Mouse (Mus musculus) neural tube, embryonic 11.5 days (tissue): ENCODE measurements around the gene Bin2. TPM values are rescaled to one million over a fixed set of nuclear protein-coding genes. Genes with fewer than 3 reads are reported as not detected.

Experiments
- ATAC-seq: fragments of 200-750 bp; cut with Nextera tagmentation; 2 replicates; pipeline ENCODE4 v1.8.0; 2017; ENCODE audit warnings: moderate number of reproducible peaks, mild to moderate bottlenecking, moderate TSS enrichment, moderate library complexity; ENCODE audit not compliant: insufficient read depth, low FRiP score, low TSS enrichment
- DNase-seq: peaks from one replicate; pipeline ENCODE4 v3.0.0-alpha.2; 2015; ENCODE audit warnings: low spot score
- H3K27ac ChIP-seq: fragments of 300-500 bp; sonication (generic); 2 replicates; pipeline ENCODE4 v1.5.1; 2014; ENCODE audit warnings: low read depth, mild to moderate bottlenecking, low read length
- H3K27me3 ChIP-seq: fragments of 300-500 bp; sonication (generic); 2 replicates; pipeline ENCODE4 v1.6.1; 2014; ENCODE audit warnings: mild to moderate bottlenecking, low read length, mixed read lengths; ENCODE audit not compliant: control insufficient read depth, insufficient read depth
- H3K36me3 ChIP-seq: fragments of 300-500 bp; sonication (generic); 2 replicates; pipeline ENCODE4 v1.6.1; 2014; ENCODE audit warnings: mild to moderate bottlenecking, low read length, moderate library complexity, mixed read lengths; ENCODE audit not compliant: control insufficient read depth, insufficient read depth
- H3K4me1 ChIP-seq: fragments of 300-500 bp; sonication (generic); 2 replicates; pipeline ENCODE4 v1.6.1; 2014; ENCODE audit warnings: low read length, mixed read lengths; ENCODE audit not compliant: control insufficient read depth, insufficient read depth
- H3K4me2 ChIP-seq: fragments of 300-500 bp; sonication (generic); 2 replicates; pipeline ENCODE4 v1.6.1; 2014; ENCODE audit warnings: low read depth, mild to moderate bottlenecking, moderate library complexity
- H3K4me3 ChIP-seq: fragments of 300-500 bp; sonication (generic); 2 replicates; pipeline ENCODE4 v1.5.1; 2014; ENCODE audit warnings: low read depth, low read length
- H3K9ac ChIP-seq: fragments of 300-500 bp; sonication (generic); 2 replicates; pipeline ENCODE4 v1.6.1; 2014; ENCODE audit warnings: mild to moderate bottlenecking, low read length
- H3K9me3 ChIP-seq: fragments of 300-500 bp; sonication (generic); 2 replicates; pipeline ENCODE4 v1.6.1; 2016; ENCODE audit warnings: low read length; ENCODE audit not compliant: control insufficient read depth
- WGBS: fragments of 180-500 bp; shearing (Covaris S2); extraction: QIAGEN DNeasy Blood & Tissue Kit; methylation state at CpG from one replicate; pipeline ENCODE4 v1.1.7; 2014; 5-methylcytosine and 5-hydroxymethylcytosine counted together
- polyA plus RNA-seq: library from polyadenylated mRNA; unstranded; fragments of >200 nt; fragmentation: Nextera tagmentation; extraction: Ambion mirVana; gene quantifications from 2 replicates; pipeline ENCODE4 v1.2.1, GENCODE M21; 2014

The Bin2 gene
- polyA plus RNA-seq, 1 experiment from 2014 or later: 3.6 TPM

DNA sequence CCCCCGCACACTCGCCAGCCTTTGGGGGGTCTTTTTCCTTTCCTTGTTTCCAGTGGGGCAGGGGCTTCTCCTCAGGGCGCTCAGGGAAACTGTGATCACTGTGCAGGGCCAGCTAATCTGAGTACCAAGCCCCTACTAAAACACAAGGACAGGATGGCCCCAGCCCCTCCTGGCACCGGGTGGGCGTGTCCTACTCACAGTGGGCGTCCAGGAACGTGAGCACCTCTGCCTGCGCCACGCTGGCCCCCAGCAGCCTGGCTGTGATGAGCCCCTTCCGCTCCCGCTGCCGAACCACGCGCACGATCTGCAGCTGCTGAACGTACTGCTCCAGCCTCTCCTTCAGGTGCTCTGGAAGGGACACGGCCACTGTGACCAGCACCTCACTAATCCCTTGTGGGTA lies 34.6 kb upstream of the Bin2 start:
- Histone ChIP-seq H3K9ac (no peak overlapping the region), H3K4me2 (no peak overlapping the region; the same call in 1 of the 2 replicates), H3K36me3 (no peaks in the 10 kb centered on the region), H3K27me3 (0 out of 2 replicates have a peak, but pooled peaks cover 5% of the 10 kb centered on the region), H3K27ac (no peak overlapping the region), H3K9me3 (no peaks in the 10 kb centered on the region), H3K4me1 (no peaks in the 10 kb centered on the region), H3K4me3 (no peak overlapping the region)
- WGBS: 10% methylated on average over 17 of the region's 17 CpGs
- DNase-seq: no peak
- ATAC-seq: no peak

DNA sequence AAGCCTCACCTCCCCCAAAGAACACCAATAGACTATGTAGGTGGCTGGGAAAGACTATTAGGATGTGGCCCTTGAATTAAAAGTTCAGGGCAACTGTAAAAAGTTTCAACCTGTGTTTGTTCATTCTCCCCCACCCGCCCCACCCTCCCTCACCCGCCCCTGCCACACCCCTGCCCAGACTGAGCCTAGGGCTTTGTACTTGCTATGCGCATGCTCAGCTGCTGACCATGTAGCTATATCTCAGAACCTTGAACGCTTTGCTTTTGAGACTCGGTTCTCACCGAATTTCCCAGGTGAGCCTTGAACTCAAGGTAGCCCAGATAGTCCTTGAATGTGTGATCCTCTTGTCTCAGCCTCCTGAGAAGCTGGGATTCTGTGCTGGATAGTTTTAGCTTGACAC lies 32.5 kb upstream of the Bin2 start:
- 77% methylated on average over 6 of the region's 6 CpGs for WGBS
- no peak overlapping the region for H3K9ac ChIP-seq
- H3K27me3 ChIP-seq: 0 out of 2 replicates have a peak, but pooled peaks cover 5% of the 10 kb centered on the region
- DNase-seq (no peak), ATAC-seq (no peak)
- H3K36me3 ChIP-seq: no peaks in the 10 kb centered on the region
- H3K4me3 ChIP-seq: no peak overlapping the region
- H3K9me3 ChIP-seq: no peaks in the 10 kb centered on the region
- H3K4me1 ChIP-seq: no peaks in the 10 kb centered on the region
- H3K27ac ChIP-seq: no peak overlapping the region
- H3K4me2 ChIP-seq: no peak overlapping the region

DNA sequence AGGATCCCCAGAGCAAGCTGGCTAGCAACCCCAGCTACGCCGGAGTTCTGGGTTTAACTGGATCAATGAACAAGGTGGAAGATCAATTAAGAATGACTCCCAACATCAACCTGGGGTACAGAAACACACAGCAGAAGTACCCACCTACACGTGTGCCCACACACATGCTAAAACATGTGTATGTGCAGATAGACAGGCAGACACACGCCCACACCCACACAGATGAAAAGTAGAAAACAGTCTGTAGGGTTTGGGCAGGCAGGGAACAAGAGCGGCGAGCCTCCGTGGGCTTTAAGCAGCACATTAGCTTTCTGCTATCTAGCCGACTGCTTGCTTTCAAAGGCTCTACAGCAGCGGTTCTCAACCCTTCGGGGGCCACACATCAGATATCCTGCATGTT lies 31.8 kb upstream of the Bin2 start:
- Histone ChIP-seq H3K27me3 (0 out of 2 replicates have a peak, but pooled peaks cover 5% of the 10 kb centered on the region), H3K9ac (no peak overlapping the region), H3K4me2 (no peak overlapping the region), H3K4me1 (no peaks in the 10 kb centered on the region), H3K4me3 (no peak overlapping the region), H3K36me3 (no peaks in the 10 kb centered on the region), H3K27ac (no peak overlapping the region), H3K9me3 (no peaks in the 10 kb centered on the region)
- ATAC-seq (no peak), DNase-seq (no peak)
- WGBS: 74% methylated on average over 10 of the region's 10 CpGs

DNA sequence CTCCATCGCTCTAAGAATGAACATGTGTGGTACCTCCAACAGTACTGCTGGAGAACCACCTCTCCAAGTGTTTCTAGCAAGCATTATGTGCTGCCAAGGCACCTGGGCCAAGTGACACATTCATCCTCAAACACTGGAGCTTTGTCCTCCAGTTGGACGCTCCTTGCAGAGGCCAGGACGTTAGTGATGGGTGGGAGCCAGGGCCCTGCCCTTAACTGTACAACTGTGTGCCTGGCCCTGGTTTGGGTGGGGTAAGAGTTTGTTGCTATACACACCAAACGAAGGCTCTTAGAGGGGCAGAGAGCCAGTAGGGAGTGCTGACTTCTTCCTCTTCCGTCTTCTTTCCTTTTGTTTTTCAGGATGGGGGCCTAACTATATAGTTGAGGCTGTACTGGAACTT lies 31.1 kb upstream of the Bin2 start:
- 76% methylated on average over 5 of the region's 5 CpGs for WGBS
- no peaks in the 10 kb centered on the region for H3K36me3 ChIP-seq
- ATAC-seq (no peak), DNase-seq (no peak)
- no peak overlapping the region for H3K4me2 ChIP-seq
- 0 out of 2 replicates have a peak, but pooled peaks cover 5% of the 10 kb centered on the region for H3K27me3 ChIP-seq
- H3K9ac ChIP-seq: no peak overlapping the region
- no peaks in the 10 kb centered on the region for H3K9me3 ChIP-seq
- no peak overlapping the region for H3K4me3 ChIP-seq
- H3K27ac ChIP-seq: no peak overlapping the region
- H3K4me1 ChIP-seq: no peaks in the 10 kb centered on the region

DNA sequence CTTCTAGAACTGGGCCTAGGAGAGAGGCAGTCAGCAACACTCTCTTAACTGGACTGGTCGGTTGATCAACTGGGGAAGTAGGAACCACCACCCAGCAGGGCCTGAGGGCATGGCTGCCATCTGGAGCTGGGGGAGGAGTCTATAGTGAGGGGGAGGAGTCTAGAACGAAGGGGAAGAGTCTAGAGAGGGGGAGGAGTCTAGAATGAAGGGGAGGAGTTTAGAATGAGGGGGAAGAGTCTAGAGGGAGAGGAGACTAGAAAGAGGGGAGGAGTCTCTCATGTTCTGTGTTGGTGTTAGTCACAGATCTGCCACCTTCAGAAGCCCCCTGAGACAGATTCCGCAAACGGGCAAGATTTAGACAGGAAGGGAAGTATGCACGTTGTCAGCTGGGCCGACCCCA lies 30.0 kb upstream of the Bin2 start:
- H3K27me3 ChIP-seq: 0 out of 2 replicates have a peak, but pooled peaks cover 5% of the 10 kb centered on the region
- no peak for DNase-seq
- H3K9me3 ChIP-seq: no peaks in the 10 kb centered on the region
- H3K9ac ChIP-seq: no peak overlapping the region
- H3K4me3 ChIP-seq: no peak overlapping the region
- no peaks in the 10 kb centered on the region for H3K4me1 ChIP-seq
- 78% methylated on average over 6 of the region's 6 CpGs for WGBS
- no peak for ATAC-seq
- H3K4me2 ChIP-seq: no peak overlapping the region
- no peaks in the 10 kb centered on the region for H3K36me3 ChIP-seq
- no peak overlapping the region for H3K27ac ChIP-seq

DNA sequence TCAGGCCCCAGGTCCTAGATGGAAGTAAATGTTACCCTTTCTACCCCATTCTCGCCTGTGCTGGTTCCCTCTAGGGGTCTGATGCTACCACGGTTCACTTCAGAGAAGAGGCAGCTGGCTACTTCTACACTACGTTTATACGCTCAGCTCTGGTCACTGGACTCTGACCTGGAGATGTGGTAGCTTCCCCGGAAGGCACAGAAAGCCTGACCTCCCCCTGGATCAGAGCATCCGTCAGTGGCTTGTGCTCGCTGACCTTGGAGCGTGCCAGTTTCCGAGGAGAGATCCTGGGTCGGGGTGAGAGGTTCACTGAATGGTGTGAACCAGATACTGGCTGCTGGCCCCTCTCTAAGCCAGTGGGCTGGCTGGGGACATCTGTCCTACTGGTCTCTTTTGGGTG lies 28.7 kb upstream of the Bin2 start:
- H3K4me1 ChIP-seq: no peaks in the 10 kb centered on the region
- no peak overlapping the region for H3K9ac ChIP-seq
- H3K27ac ChIP-seq: no peak overlapping the region
- H3K9me3 ChIP-seq: no peaks in the 10 kb centered on the region
- no peak overlapping the region for H3K4me2 ChIP-seq
- H3K4me3 ChIP-seq: no peak overlapping the region
- ATAC-seq (no peak), DNase-seq (no peak)
- WGBS: 83% methylated on average over 10 of the region's 10 CpGs
- H3K27me3 ChIP-seq: no peaks in the 10 kb centered on the region
- H3K36me3 ChIP-seq: no peaks in the 10 kb centered on the region

DNA sequence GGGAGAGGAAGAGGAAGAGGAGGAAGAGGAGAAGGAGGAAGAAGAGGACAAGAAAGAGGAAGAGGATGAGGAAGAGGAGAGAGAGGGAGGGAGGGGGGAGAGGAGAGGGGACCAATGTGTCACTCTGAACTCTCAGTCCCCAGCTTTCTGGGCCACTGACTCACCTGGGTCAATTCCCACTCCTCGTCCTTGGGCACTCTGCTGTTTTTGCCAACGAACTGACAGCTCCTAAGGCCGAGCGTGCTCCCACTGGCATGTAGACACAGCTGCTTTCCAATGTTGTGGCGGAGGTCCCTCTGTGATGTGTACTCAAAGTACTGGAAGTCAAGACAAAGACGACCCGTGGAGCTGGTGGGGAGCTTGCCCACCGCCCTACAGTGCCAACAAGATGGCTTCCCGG lies 25.1 kb upstream of the Bin2 start:
- DNase-seq (no peak), ATAC-seq (no peak)
- Histone ChIP-seq H3K4me3 (no peak overlapping the region), H3K27ac (no peak overlapping the region), H3K9me3 (no peaks in the 10 kb centered on the region; the same call in 1 of the 2 replicates), H3K27me3 (no peaks in the 10 kb centered on the region), H3K9ac (no peak overlapping the region), H3K4me1 (no peaks in the 10 kb centered on the region), H3K4me2 (no peak overlapping the region), H3K36me3 (no peaks in the 10 kb centered on the region)
- 91% methylated on average over 9 of the region's 9 CpGs for WGBS

DNA sequence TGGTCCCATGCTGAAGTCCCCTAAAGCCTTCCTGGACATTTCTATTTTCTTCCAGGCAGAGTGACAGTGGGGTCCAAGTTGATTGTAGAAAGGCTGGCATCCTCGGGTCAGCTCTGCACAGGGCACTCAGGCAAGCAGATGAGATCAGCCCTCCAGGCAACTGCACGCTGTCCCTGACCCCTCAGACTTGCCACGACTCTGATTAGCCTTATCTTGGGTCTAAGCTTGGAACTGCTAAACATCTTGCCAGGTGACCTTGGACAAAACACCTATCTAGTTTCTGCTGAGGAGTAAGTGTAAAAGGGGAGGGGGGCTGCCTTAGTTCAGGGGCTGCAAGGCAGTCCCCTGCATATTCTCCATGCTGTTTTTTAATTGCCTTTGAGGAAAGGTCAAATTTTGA lies 22.6 kb upstream of the Bin2 start:
- Histone ChIP-seq H3K4me1 (peaks cover 7% of the 10 kb centered on the region), H3K9me3 (no peaks in the 10 kb centered on the region; the same call in 1 of the 2 replicates), H3K9ac (no peak overlapping the region), H3K4me2 (no peak overlapping the region), H3K27ac (no peak overlapping the region), H3K36me3 (no peaks in the 10 kb centered on the region), H3K27me3 (no peaks in the 10 kb centered on the region), H3K4me3 (no peak overlapping the region)
- ATAC-seq (no peak), DNase-seq (no peak)
- WGBS: 77% methylated on average over 3 of the region's 3 CpGs

DNA sequence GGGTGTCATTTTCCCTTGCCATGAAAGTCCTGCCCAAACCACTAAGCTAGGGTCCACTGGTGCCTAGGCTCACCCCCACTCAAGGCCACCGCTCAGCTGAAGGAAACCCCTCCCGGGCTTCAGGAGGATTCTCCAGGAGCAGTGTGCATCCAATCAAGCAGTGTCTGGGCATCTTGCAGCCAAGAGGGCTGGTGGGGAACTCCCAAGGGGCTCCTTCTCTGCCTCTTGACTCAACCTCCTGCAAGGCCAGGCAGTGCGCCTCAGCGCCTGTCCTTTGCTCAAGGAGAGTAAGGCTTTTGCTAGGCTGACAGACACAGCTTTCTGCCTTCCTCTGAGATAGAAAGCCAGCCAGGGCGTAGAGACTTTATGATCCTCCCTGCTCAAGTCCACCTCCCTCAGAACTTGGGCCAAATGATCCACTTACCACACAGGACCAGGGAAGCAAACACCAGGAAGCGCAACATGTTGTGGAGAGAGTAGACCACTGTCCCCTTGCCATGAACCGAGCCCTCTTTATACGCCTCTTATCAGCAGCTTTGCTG lies 18.1 kb upstream of the Bin2 start, which contains the start of gene Cela1:
Cela1 (minus strand) TSS at position 492 of the 542 bp plus-strand sequence.
- H3K27ac ChIP-seq: no peak within 1 kb of the TSS
- 77% methylated on average over 8 of the region's 8 CpGs for WGBS
- no peak within 1 kb of the TSS for H3K4me2 ChIP-seq

More for the DNA sequence above, 18.1 kb upstream of the Bin2 start, which contains the start of gene Cela1:
- Histone ChIP-seq H3K9ac (peak within 1 kb of the TSS; percentile 26), H3K4me1 (peaks cover 8% of the 10 kb centered on the region), H3K9me3 (no peaks in the 10 kb centered on the region; the same call in 1 of the 2 replicates), H3K4me3 (no peak within 1 kb of the TSS), H3K36me3 (no peaks in the 10 kb centered on the region), H3K27me3 (no peaks in the 10 kb centered on the region)
- no peak for ATAC-seq
- no peak for DNase-seq
